Mouse (Mus musculus) bone marrow macrophage, adult 2 months (primary cell): ENCODE results near the gene Sptbn2. TPM values are rescaled to one million over a fixed set of nuclear protein-coding genes. Genes with fewer than 3 reads are reported as not detected.

Experiments used
- H3K27ac ChIP-seq: 2 replicates; pipeline ENCODE4 v1.5.1; 2012; ENCODE audit warnings: low read depth, low read length; ENCODE audit not compliant: insufficient read depth
- H3K4me1 ChIP-seq: 2 replicates; pipeline ENCODE4 v1.6.1; 2012; ENCODE audit warnings: low read length; ENCODE audit not compliant: control insufficient read depth, insufficient read depth
- H3K4me3 ChIP-seq: 2 replicates; pipeline ENCODE4 v1.5.1; 2012; ENCODE audit warnings: mild to moderate bottlenecking, low read length, moderate library complexity; ENCODE audit not compliant: insufficient read depth
- CTCF ChIP-seq: IDR thresholded peaks from 2 replicates; pipeline ENCODE4 v1.5.1; 2012; ENCODE audit warnings: low read depth, mild to moderate bottlenecking, low read length, moderate library complexity
- POLR2A ChIP-seq: IDR thresholded peaks from 2 replicates; pipeline ENCODE4 v1.6.1; 2012; ENCODE audit warnings: mild to moderate bottlenecking, low read depth, low read length, borderline replicate concordance
- polyA plus RNA-seq: library from polyadenylated mRNA; stranded (reverse); fragments of >200 nt; gene quantifications from 2 replicates; pipeline ENCODE4 v1.2.4, GENCODE M21; 2012; ENCODE audit not compliant: missing spikeins, insufficient read depth, insufficient read length

The Sptbn2 gene
- polyA plus RNA-seq, 1 experiment, result not detected

GRCm38 (mm10) chr19:4720112-4720511 lies 9.1 kb downstream of the Sptbn2 start:
- no peak overlapping the region for H3K4me3 ChIP-seq
- no peak overlapping the region for H3K27ac ChIP-seq
- no peak for TF ChIP-seq CTCF
- no peak for TF ChIP-seq POLR2A
- peaks cover 9% of the 10 kb centered on the region for H3K4me1 ChIP-seq

GRCm38 (mm10) chr19:4720671-4721244 lies 9.8 kb downstream of the Sptbn2 start:
- Histone ChIP-seq H3K27ac (no peak overlapping the region), H3K4me3 (no peak overlapping the region), H3K4me1 (peaks cover 9% of the 10 kb centered on the region)
- TF ChIP-seq POLR2A, result no peak
- no peak for TF ChIP-seq CTCF

GRCm38 (mm10) chr19:4729186-4729585 lies 18.2 kb downstream of the Sptbn2 start:
- H3K27ac ChIP-seq, result no peak overlapping the region
- no peak overlapping the region for H3K4me3 ChIP-seq
- H3K4me1 ChIP-seq, result no peaks in the 10 kb centered on the region
- TF ChIP-seq CTCF (no peak), POLR2A (no peak)

- Histone ChIP-seq H3K4me1 (no peaks in the 10 kb centered on the region), H3K27ac (no peak overlapping the region), H3K4me3 (no peak overlapping the region)
- TF ChIP-seq CTCF (no peak), POLR2A (no peak)
Observed at GRCm38 (mm10) chr19:4733052-4733451, 22.1 kb downstream of the Sptbn2 start.

- H3K4me1 ChIP-seq, result peaks cover 10% of the 10 kb centered on the region
- H3K27ac ChIP-seq, result no peak overlapping the region
- TF ChIP-seq POLR2A (no peak), CTCF (no peak)
- H3K4me3 ChIP-seq, result no peak overlapping the region
Observed at GRCm38 (mm10) chr19:4737866-4738265, 26.9 kb downstream of the Sptbn2 start.

- Histone ChIP-seq H3K4me1 (peaks cover 10% of the 10 kb centered on the region), H3K4me3 (no peak overlapping the region), H3K27ac (no peak overlapping the region)
- TF ChIP-seq CTCF (no peak), POLR2A (no peak)
Observed at GRCm38 (mm10) chr19:4739053-4739452, 28.1 kb downstream of the Sptbn2 start.

GRCm38 (mm10) chr19:4739762-4740161 lies 28.8 kb downstream of the Sptbn2 start:
- Histone ChIP-seq H3K4me1 (peaks cover 10% of the 10 kb centered on the region), H3K27ac (no peak overlapping the region), H3K4me3 (no peak overlapping the region)
- TF ChIP-seq CTCF (no peak), POLR2A (no peak)

- peaks cover 10% of the 10 kb centered on the region for H3K4me1 ChIP-seq
- TF ChIP-seq POLR2A, result no peak
- TF ChIP-seq CTCF, result no peak
Observed at GRCm38 (mm10) chr19:4741482-4741881, 30.5 kb downstream of the Sptbn2 start.

GRCm38 (mm10) chr19:4742229-4742628 lies 31.3 kb downstream of the Sptbn2 start:
- H3K4me1 ChIP-seq, result peaks cover 10% of the 10 kb centered on the region
- no peak overlapping the region for H3K27ac ChIP-seq
- TF ChIP-seq POLR2A, result no peak
- TF ChIP-seq CTCF, result no peak
- no peak overlapping the region for H3K4me3 ChIP-seq

More at GRCm38 (mm10) chr19:4741482-4741881, 30.5 kb downstream of the Sptbn2 start:
- H3K4me3 ChIP-seq, result no peak overlapping the region
- H3K27ac ChIP-seq, result no peak overlapping the region

- TF ChIP-seq CTCF (peak; percentile 53; the same call in 1 of the 2 replicates), POLR2A (no peak)
- Histone ChIP-seq H3K4me1 (peaks cover 10% of the 10 kb centered on the region), H3K27ac (no peak overlapping the region), H3K4me3 (no peak overlapping the region)
Observed at GRCm38 (mm10) chr19:4743524-4743923, 32.6 kb downstream of the Sptbn2 start.
